Mouse (Mus musculus): ENCODE measurements at regions not wholly inside any gene's neighbourhood (a gene's known extent, or its start where the extent isn't known, plus 50 kb on each side); places are given as distances from the start of the nearest gene placed in this dataset.

- DNase-seq, result no peak
These were observed 132.2 kb upstream of the Lef1 start for GRCm38 (mm10) chr3:130977921-130978700.

GRCm38 (mm10) chr3:130976206-130976605 lies 134.1 kb upstream of the Lef1 start:
- DNase-seq, result no peak

- no peak for DNase-seq
These were observed 135.0 kb upstream of the Lef1 start for GRCm38 (mm10) chr3:130975291-130975690.

- DNase-seq, result peak; percentile 24
These were observed 138.1 kb upstream of the Lef1 start for GRCm38 (mm10) chr3:130972126-130972525.

GRCm38 (mm10) chr3:130965275-130965674 lies 145.0 kb upstream of the Lef1 start:
- no peak for DNase-seq

DNA sequence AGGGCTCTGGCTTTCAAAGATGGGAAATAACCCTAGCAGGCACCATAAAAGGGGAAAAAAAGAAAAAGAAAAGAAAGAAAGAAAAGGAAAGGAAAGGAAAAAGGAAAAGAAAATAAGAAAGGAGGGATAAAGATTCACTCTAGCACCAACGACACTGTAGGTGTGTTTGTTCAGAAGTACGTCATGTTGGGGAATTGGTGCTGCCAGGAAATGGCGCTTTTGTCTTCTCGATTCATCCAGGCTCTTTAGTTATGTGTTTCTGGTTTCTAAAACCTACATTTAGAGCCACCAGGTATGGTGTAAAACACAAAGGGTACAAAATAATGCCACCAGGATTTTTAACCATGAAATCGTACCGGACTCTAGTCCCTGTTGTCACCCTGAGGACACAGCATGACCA lies 146.2 kb upstream of the Lef1 start:
- DNase-seq, result no peak

DNA sequence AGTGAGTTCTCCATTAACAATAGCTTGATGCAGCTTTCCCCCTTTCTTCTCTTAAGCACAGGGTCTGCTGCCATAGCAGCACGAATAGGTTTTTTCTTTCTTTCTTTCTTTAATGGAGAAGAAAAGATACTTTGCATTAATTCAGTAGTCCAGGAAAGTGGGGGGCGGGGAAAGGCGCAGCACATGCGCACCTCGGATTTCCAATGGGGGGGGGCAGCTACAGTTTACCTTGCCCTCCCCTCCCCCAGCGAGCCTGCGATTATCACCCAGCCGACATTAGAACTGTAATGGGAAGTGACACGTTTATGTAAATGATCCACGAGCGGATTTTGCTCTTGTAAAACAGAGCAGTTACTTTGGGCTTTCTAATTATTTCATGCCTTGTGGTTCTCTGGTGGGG lies 146.6 kb upstream of the Lef1 start:
- DNase-seq, result no peak

DNA sequence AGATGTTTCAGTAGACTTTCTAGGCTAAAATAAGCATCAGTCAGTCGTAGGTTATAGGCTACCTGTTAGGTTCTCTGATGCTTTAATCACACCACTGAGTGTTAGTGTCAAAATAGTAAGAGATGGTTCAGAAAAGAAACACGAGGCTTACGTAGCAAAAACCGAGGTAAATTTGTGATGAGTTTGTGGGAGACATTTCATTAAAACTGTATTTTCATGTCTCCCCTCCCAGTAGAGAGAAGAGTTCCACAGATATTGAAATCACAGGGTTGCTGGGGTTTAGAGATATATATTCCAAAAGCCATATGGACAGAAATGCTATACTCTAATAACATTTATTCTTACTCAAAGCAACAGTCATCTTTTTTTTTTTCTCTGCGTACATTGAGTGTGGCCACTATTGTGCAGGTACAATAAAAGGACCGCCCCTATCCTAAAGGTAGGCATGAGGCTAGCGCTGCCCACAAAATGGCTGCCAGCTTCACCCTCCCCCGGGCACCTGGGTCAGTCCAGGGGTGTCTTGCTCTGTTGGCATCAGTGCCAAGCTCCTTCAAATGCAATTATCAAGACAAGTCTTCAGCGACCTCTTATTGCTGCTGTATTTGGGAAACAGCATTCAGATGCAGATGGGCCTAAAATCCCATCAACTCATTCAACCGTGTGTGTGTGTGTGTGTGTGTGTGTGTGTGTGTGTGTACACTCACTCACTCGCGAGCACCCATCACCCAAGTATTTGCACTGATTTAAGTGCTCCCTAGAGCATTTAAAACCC lies 147.4 kb upstream of the Lef1 start:
- DNase-seq, result no peak

- DNase-seq, result no peak
These were observed 148.1 kb upstream of the Lef1 start for GRCm38 (mm10) chr3:130962151-130962633.

- no peak for DNase-seq
These were observed 148.6 kb upstream of the Lef1 start for GRCm38 (mm10) chr3:130961704-130962103.

DNA sequence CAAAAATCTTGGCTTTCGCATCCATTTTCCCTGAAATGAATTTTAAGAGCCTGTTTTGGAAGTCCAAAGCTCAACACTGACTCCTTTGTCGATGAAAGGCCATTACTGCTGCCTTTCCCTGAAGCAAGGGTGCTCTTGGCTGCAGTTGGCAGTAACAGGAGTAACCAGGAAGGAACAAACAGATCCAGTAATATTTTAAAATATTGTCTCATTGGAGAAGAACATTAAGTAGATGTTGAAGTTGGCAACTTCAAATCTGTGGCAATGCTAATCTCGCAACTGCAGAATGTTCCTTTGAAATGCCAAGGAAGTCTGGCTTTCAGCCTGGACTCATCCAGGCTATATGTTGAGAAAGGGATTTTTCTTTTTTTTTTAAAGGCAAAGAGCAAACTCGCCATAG lies 154.3 kb upstream of the Lef1 start:
- no peak for DNase-seq

DNA sequence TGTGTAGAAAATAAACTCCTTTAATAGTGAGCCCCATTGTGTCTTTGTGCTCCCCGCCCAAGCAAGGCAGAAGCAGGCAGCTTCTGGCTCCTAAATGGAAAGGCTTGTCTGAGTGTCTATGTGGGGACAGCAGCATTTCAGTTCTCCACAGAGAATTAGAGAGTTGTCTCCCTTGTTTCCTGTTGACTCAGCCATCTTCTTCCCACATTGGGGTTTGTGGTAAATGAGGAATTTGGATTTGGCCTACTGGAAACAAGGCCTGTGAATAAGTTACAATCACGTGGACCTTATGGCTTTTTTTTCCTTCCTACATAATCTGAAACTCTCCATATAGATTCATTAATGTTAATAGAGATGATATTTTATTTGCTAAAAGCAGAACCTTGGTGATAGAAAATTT lies 158.9 kb upstream of the Lef1 start:
- DNase-seq, result no peak

DNA sequence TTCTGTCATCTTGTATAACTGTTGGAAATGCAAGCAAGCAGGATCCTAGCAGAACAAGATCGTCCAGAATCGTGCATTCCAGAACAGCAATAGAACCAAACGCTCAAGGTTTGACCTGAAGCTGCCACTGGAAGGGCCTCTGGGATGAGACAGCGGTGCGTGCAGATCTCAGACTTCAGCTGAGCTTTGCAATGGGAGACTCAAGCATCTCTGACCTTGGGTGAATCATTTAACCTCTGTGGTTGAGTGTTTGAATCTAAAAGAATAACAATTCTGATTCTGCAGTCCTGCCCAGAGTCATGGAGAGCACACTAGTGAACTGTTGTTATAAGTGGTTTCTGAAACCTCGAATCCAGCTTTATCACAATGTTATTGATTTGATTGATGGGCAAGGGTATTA lies 159.4 kb upstream of the Lef1 start:
- peak; percentile 8 for DNase-seq

- DNase-seq, result no peak
These were observed 162.4 kb upstream of the Lef1 start for GRCm38 (mm10) chr3:130947880-130948279.

- DNase-seq, result no peak
These were observed 163.0 kb upstream of the Lef1 start for GRCm38 (mm10) chr3:130947277-130947606.

GRCm38 (mm10) chr3:130946576-130947276 lies 163.5 kb upstream of the Lef1 start:
- no peak for DNase-seq

GRCm38 (mm10) chr3:130945861-130946449 lies 164.3 kb upstream of the Lef1 start:
- DNase-seq, result peak; percentile 25

DNA sequence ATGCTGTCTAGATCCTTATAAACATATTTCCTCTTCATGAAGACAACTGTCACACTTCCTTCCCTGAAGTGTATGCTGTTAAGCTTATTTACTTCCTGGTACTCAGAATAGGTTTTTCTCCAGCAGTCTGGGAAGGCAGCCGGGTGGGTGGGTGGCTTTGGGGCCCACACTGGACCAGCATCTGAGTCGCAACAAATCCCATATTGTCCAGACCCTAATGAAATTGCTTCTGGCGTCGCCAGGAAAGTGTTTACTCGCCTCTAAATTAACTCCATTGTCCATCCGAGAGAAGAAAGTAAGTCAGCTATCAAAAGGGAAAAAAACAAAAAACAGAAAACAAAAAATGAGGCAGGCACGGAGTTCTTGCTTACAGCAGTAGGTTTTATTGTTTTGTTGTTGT lies 164.9 kb upstream of the Lef1 start:
- no peak for DNase-seq

GRCm38 (mm10) chr3:130944241-130944640 lies 166.0 kb upstream of the Lef1 start:
- DNase-seq, result no peak

GRCm38 (mm10) chr3:130942947-130943630 lies 167.2 kb upstream of the Lef1 start:
- no peak for DNase-seq

- peak; percentile 9 for DNase-seq
These were observed 169.9 kb upstream of the Lef1 start for GRCm38 (mm10) chr3:130940302-130940867.

GRCm38 (mm10) chr3:130936980-130937379 lies 173.3 kb upstream of the Lef1 start:
- DNase-seq, result no peak

Data from adrenal gland, adult 8-10 months (tissue).